Mouse (Mus musculus) lung, postnatal 0 days (tissue): Measurements from ENCODE around the gene Rcor3.

Source experiments
- CTCF ChIP-seq: IDR thresholded peaks from 2 replicates; pipeline ENCODE4 v1.5.1; 2016; ENCODE audit warnings: antibody characterized with exemption, mild to moderate bottlenecking
- EP300 ChIP-seq: IDR thresholded peaks from 2 replicates; pipeline ENCODE4 v1.6.1; 2016; ENCODE audit warnings: antibody characterized with exemption, mild to moderate bottlenecking, control low read depth

DNA sequence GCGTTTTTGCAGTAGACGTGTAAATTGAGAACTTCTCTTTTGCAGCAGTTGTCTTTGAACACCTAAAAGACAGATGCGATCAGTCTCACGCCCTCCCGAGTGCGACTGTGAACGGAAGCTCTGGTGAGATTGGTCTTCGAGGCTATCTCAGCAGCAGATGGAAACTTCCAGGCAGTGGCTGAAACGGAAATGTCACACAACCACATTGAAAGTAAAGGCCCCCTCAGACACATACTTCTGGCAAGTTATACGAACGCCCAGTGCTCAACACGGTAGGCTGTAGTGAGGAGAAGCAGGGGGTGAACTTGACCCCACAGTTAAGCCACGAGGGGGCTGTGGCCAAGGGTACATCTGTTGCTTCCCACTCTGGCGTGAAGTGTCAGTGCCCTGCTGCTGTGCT is 75.2 kb downstream of the Rcor3 start:
- TF ChIP-seq CTCF (no peak), EP300 (no peak)
